Mouse (Mus musculus) neural tube, embryonic 14.5 days (tissue): ENCODE data around the gene Mecom. TPM values are rescaled to one million over a fixed set of nuclear protein-coding genes. Genes with fewer than 3 reads are reported as not detected.

ENCODE experiments used
- ATAC-seq: fragments of 200-750 bp; cut with Nextera tagmentation; 2 replicates; pipeline ENCODE4 v1.8.0; 2017; ENCODE audit warnings: low read depth, mild to moderate bottlenecking, moderate TSS enrichment, moderate library complexity
- H3K27ac ChIP-seq: fragments of 300-500 bp; sonication (generic); 2 replicates; pipeline ENCODE4 v1.5.1; 2014; ENCODE audit warnings: low read depth, mild to moderate bottlenecking, control low read depth, low read length, moderate library complexity, mixed read lengths
- H3K27me3 ChIP-seq: fragments of 300-500 bp; sonication (generic); 2 replicates; pipeline ENCODE4 v1.6.1; 2014; ENCODE audit warnings: low read length; ENCODE audit not compliant: control insufficient read depth, insufficient read depth
- H3K36me3 ChIP-seq: fragments of 300-500 bp; sonication (generic); 2 replicates; pipeline ENCODE4 v1.6.1; 2014; ENCODE audit warnings: low read length, mixed read lengths; ENCODE audit not compliant: control insufficient read depth, insufficient read depth
- H3K4me1 ChIP-seq: fragments of 300-500 bp; sonication (generic); 2 replicates; pipeline ENCODE4 v1.6.1; 2014; ENCODE audit warnings: low read length; ENCODE audit not compliant: control insufficient read depth, insufficient read depth
- H3K4me2 ChIP-seq: fragments of 300-500 bp; sonication (generic); 2 replicates; pipeline ENCODE4 v1.6.1; 2014; ENCODE audit warnings: mild to moderate bottlenecking, low read depth, low read length, control low read depth
- H3K4me3 ChIP-seq: fragments of 300-500 bp; sonication (generic); 2 replicates; pipeline ENCODE4 v1.5.1; 2014; ENCODE audit warnings: low read depth, low read length, control low read depth, mixed read lengths
- H3K9ac ChIP-seq: fragments of 300-500 bp; sonication (generic); replicated peaks from 2 replicates; pipeline ENCODE4 v1.6.1; 2014; ENCODE audit warnings: low read depth, mild to moderate bottlenecking, control low read depth, low read length, mixed read lengths
- H3K9me3 ChIP-seq: fragments of 300-500 bp; sonication (generic); 2 replicates; pipeline ENCODE4 v1.6.1; 2016; ENCODE audit warnings: low read length; ENCODE audit not compliant: control insufficient read depth
- WGBS: fragments of 180-500 bp; shearing (Covaris S2); extraction: QIAGEN DNeasy Blood & Tissue Kit; methylation state at CpG from one replicate; pipeline ENCODE4 v1.1.7; 2014; 5-methylcytosine and 5-hydroxymethylcytosine counted together
- polyA plus RNA-seq: library from polyadenylated mRNA; unstranded; fragments of >200 nt; fragmentation: Nextera tagmentation; extraction: Ambion mirVana; gene quantifications from 2 replicates; pipeline ENCODE4 v1.2.1, GENCODE M21; 2014

The Mecom gene
- polyA plus RNA-seq, 1 experiment from 2014 or later: 6.4 TPM

GRCm38 (mm10) chr3:30130495-30130894 is 417.3 kb downstream of the Mecom start:
- no peak for ATAC-seq
- WGBS: 60% methylated on average over 4 of the region's 4 CpGs
- Histone ChIP-seq H3K36me3 (no peaks in the 10 kb centered on the region), H3K9ac (no peak overlapping the region), H3K4me1 (no peaks in the 10 kb centered on the region), H3K27ac (no peak overlapping the region), H3K9me3 (no peaks in the 10 kb centered on the region), H3K4me3 (no peak overlapping the region), H3K4me2 (no peak overlapping the region), H3K27me3 (no peaks in the 10 kb centered on the region)

DNA sequence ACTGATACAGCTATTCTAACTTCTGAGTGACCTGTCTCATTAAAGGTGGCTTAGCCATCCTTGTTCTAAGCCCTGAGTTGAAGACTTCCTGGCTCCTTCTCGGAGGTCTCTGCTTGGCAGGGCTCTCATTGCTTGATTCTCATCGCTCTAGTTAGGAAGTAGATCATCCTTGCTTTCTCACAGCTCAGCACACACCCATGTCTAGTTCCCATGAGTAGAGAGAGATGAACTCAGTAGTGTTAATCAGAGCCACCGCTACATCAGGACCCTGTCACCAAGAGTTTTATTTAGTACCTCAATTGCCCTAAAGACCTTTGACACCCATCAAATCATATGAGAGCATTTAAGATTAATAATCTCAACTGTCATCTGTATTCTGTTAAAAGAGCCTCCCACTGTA is 425.2 kb downstream of the Mecom start:
- 83% methylated on average over 3 of the region's 3 CpGs for WGBS
- no peaks in the 10 kb centered on the region for H3K27me3 ChIP-seq

DNA sequence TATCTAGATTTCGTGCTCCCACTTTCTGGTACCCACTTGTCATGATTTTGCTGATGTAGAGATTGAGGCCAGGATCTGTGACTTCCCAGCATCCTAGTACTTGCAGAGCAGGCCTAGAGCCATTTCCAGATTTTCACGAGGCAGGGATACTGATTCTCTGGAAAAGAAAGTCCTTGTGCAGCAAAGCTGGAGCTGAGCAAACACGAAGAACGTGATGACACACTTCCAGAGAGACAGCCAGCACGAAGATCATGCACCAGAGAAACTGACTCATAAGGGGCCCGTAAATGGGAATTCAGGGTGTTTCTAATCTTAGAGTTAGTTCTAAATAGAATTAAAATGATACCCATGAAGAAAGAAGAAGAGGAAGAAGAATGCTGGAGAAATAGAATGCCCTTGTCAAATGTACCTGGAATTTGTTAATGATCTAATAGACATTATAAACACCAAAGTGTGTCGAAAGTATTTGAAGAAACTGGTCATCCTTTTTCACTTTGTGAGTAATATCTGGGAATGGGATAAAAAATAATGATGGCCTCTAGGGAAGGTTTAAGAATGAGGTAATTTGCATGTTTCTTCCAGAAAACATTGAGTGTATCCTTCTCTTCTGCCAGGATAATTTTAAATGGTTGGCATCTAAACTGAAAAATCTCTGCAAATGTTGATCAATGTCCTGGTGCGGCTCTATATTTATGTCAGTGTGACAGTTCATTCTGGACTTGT is 426.9 kb downstream of the Mecom start:
- no peak overlapping the region for H3K9ac ChIP-seq
- no peaks in the 10 kb centered on the region for H3K4me1 ChIP-seq
- ATAC-seq: no peak
- no peak overlapping the region for H3K4me3 ChIP-seq
- H3K27me3 ChIP-seq: no peaks in the 10 kb centered on the region
- 91% methylated on average over 8 of the region's 8 CpGs for WGBS
- H3K4me2 ChIP-seq: no peak overlapping the region
- no peaks in the 10 kb centered on the region for H3K36me3 ChIP-seq
- H3K9me3 ChIP-seq: no peaks in the 10 kb centered on the region
- H3K27ac ChIP-seq: no peak overlapping the region

More for the DNA sequence above, 425.2 kb downstream of the Mecom start:
- H3K9ac ChIP-seq: no peak overlapping the region
- H3K36me3 ChIP-seq: no peaks in the 10 kb centered on the region
- no peak for ATAC-seq
- H3K9me3 ChIP-seq: no peaks in the 10 kb centered on the region
- H3K27ac ChIP-seq: no peak overlapping the region
- H3K4me2 ChIP-seq: no peak overlapping the region
- no peak overlapping the region for H3K4me3 ChIP-seq
- H3K4me1 ChIP-seq: no peaks in the 10 kb centered on the region

- H3K36me3 ChIP-seq: no peaks in the 10 kb centered on the region
- no peaks in the 10 kb centered on the region for H3K27me3 ChIP-seq
- no peak for ATAC-seq
- 86% methylated on average over 7 of the region's 7 CpGs for WGBS
- H3K4me3 ChIP-seq: no peak overlapping the region
- no peaks in the 10 kb centered on the region for H3K9me3 ChIP-seq
- H3K9ac ChIP-seq: no peak overlapping the region
- H3K4me1 ChIP-seq: no peaks in the 10 kb centered on the region
- H3K27ac ChIP-seq: no peak overlapping the region
- H3K4me2 ChIP-seq: no peak overlapping the region
Observed at GRCm38 (mm10) chr3:30118594-30119297, 429.1 kb downstream of the Mecom start.

DNA sequence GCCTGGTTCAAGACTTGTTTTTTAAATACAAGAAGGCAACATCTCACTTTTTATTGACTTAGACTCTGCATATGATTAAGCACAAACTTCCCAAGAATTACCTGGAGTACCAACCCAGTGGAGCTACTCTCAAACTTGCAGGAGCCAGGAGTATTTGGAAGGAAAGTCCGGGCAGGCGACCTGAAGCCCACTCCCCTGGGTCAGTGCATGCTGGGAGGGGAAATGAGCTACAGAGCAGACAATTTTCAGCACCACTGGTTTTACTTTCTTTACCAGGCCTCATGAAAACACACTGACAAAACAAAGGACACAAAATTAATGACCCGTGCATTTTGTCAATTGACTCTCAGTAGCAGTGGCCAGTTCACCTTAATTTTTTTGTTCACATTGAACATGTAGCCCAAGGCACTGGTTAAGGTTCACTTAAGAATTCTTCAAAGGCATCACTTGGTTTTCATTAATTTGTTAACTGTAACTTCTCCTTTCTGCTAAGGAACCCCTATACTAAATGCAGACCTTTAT is 434.5 kb downstream of the Mecom start:
- 15% methylated on average over 3 of the region's 3 CpGs for WGBS
- Histone ChIP-seq H3K9me3 (no peaks in the 10 kb centered on the region), H3K4me3 (no peak overlapping the region), H3K4me1 (no peaks in the 10 kb centered on the region), H3K36me3 (no peaks in the 10 kb centered on the region), H3K27ac (no peak overlapping the region), H3K9ac (no peak overlapping the region), H3K4me2 (no peak overlapping the region), H3K27me3 (no peaks in the 10 kb centered on the region)
- no peak for ATAC-seq

DNA sequence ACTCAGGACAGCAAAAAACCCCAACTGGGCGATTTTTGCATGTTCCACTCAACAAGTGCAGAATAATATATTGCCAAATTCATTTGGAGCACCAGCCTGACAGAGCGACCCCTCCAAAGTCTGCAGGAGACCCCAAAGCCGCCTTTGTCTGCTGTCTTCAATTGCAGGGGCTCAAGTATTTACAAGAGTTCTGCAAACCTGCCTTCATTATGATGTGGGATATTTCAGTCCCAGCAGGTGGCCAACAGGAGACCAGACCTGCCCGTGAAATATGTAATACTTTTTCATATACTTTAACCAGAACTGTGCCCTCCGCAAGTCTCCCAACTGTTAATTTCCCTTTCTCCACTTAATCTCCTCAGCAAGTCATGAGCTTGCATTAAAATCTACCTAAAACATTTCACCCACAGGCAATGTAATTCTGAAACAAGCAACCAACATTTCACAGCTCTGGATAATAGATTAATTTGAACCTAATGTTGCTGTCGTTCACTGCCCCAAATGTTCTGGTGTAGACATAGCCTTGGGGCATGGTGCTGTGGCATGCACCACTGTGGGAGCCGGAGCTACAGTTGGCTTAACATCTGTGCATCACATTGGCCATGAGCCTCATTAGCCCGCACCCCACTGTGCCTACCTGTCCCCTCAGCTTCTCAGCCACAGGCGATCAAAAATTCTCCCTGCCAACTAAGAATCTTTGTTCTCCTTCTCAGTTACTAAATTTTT is 439.7 kb downstream of the Mecom start:
- Histone ChIP-seq H3K9ac (no peak overlapping the region), H3K9me3 (no peaks in the 10 kb centered on the region), H3K27ac (no peak overlapping the region), H3K4me3 (no peak overlapping the region), H3K27me3 (no peaks in the 10 kb centered on the region), H3K4me1 (no peaks in the 10 kb centered on the region), H3K36me3 (no peaks in the 10 kb centered on the region), H3K4me2 (no peak overlapping the region)
- 64% methylated on average over 9 of the region's 9 CpGs for WGBS
- no peak for ATAC-seq

GRCm38 (mm10) chr3:30106481-30106880 is 441.3 kb downstream of the Mecom start:
- H3K4me1 ChIP-seq: no peaks in the 10 kb centered on the region
- H3K4me3 ChIP-seq: no peak overlapping the region
- 80% methylated on average over 18 of the region's 18 CpGs for WGBS
- H3K36me3 ChIP-seq: no peaks in the 10 kb centered on the region
- H3K27me3 ChIP-seq: no peaks in the 10 kb centered on the region
- ATAC-seq: no peak
- H3K27ac ChIP-seq: no peak overlapping the region
- no peaks in the 10 kb centered on the region for H3K9me3 ChIP-seq
- H3K9ac ChIP-seq: no peak overlapping the region
- H3K4me2 ChIP-seq: no peak overlapping the region

DNA sequence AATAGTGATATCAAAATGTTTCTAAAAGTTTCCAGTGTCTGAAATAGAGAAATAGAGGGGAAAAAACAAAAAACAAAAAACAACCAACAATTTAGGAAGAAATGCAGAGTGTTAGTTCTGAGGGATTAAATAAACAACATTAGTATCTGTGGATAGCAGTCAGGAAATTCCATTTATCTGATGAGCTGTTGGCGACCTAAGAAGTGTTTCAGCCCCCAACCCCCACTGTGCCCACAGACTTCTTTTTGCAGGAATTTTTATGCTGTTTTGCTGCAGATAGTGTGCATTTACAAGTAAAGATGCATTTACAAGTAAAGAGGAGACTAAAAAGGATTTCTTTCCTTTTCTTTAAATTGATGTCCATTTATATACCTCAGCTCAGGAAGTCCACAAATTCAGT is 441.9 kb downstream of the Mecom start:
- H3K4me3 ChIP-seq: no peak overlapping the region
- no peaks in the 10 kb centered on the region for H3K9me3 ChIP-seq
- no peak overlapping the region for H3K9ac ChIP-seq
- H3K27ac ChIP-seq: no peak overlapping the region
- 55% methylated on average over 1 of the region's 1 CpGs for WGBS
- no peaks in the 10 kb centered on the region for H3K4me1 ChIP-seq
- peaks cover 1% of the 10 kb centered on the region; the same call in 1 of the 2 replicates for H3K27me3 ChIP-seq
- H3K36me3 ChIP-seq: no peaks in the 10 kb centered on the region
- no peak overlapping the region for H3K4me2 ChIP-seq
- no peak for ATAC-seq
